Mouse (Mus musculus) layer of hippocampus, postnatal 14 days (tissue): ENCODE measurements at regions not wholly inside any gene's neighbourhood (a gene's known extent, or its start where the extent isn't known, plus 50 kb on each side); places are given as distances from the start of the nearest gene placed in this dataset.

ENCODE experiments used
- DNase-seq, 2 experiments: peaks; one replicate each; pipeline ENCODE4 v3.0.0; 2021 to 2022; ENCODE audit warnings: low spot score in 2 of 2, mixed read lengths in 1 of 2

GRCm38 (mm10) chr14:111971857-111972256, 297.0 kb downstream of the Slitrk5 start:
- DNase-seq = no peak

DNA sequence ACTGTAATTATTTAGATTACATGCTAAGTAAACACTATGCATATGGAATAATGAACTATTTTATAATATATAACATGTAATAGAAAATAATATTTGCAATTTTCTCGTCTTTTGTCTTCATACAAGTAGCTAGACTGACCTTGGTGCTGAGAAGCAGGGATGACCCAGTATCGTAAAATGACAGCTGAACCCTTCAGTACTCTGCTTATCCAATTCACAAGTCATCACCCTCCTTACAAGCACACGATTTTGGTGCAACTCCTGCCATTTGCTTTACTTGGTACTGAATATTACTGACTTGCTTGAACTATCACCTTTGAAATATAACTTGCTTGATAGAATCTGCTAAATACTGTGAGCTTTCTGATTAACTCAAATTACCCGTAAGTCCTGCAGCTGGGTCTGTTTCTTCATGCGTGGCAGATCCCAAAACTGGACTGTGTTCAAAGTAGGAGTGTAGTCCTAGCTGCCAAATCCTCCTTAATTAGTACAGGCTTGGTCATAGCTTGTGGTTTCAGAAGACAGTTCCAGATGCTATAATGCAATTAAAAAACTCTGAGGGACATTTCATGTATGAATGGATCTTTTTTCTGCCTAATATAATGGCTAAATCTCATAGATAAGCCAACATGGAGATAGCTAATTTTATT, 321.0 kb downstream of the Slitrk5 start:
- peak in 1 of 2 experiments; percentile 31 for DNase-seq

DNA sequence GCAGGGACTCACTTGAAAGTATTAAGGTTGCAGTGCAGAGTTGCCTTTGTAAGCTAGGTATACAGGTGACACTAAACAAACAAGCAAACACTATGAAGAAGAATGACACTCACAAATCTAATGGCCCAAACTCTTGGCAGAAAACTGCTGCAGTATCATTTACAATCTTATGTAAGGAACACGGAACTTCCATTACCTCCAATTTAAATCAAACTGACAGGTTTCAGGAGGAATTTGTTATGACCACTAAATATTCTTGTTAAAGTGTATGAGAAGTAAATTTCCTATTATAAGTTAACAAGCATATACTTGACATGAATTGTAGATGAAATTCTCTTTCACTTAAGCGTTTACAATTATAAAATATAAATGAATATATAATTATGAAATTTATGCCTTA, 327.2 kb downstream of the Slitrk5 start:
- DNase-seq = no peak

DNA sequence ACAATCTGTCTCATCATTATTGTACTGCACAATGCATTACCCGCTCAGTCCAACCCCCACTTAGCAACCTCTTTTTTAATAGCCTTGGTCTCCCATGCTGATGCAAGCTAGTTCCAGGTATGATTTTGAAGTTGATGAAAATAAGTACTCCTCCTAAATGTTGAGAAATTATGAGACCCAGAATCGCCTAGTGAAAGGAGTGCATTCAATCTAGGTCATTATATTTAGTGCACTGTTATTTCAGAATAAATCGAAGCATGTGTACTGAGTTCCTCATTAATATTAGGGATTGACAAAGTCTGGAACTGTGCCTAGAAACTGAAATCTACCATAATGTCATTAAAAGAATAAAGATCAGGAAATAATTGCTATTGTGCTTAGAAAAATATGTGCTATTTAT, 328.0 kb downstream of the Slitrk5 start:
- DNase-seq = peak; percentile 21 to 65

DNA sequence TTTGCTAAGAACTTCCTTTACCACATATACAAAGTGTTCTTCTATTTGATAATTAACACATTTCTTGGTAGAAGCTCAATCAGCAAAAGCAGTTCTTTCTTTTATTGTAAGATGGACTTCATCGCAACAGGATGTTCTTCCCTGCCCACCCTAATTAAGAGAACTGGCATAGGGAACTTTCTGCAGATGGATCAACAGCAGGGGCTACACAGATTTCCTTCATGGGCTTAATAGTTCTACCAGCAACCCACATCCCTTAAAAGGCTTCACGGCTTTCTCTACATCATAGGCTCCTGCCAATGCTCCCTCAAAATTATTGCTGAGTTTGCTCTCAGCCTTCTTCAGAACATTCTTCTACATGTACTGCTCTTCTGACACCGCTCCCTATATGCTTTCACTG, 333.8 kb downstream of the Slitrk5 start:
- DNase-seq = peak; percentile 13 to 60

DNA sequence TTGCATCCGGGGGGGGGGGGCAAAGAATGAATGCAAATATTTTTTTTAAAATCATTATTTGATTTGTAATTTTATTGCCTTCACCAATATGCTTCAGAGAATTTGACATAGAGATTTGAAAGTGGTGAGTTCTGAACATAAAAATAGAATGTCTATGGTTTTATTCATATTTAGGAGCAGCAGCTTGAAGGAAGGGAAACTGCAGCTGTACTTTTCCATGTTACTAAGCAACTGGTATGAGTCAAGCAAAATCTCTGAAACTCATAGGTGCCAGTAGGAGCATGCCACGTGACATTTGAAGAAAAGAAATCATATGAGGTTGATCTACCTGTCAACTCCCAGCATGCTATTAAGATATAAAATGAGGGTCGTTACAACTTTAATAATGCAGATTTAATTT, 354.4 kb downstream of the Slitrk5 start:
- DNase-seq = peak in 1 of 2 experiments; percentile 59

GRCm38 (mm10) chr14:112075071-112075470, 400.2 kb downstream of the Slitrk5 start:
- DNase-seq = no peak
